Mouse (Mus musculus) limb, embryonic 13.5 days (tissue): ENCODE results near the gene Hrh1. TPM values are rescaled to one million over a fixed set of nuclear protein-coding genes. Genes with fewer than 3 reads are reported as not detected.
"Not testable (repeated sequence)": the region's sequence is repeated elsewhere in the genome, so short reads cannot be mapped to it uniquely, and the experiment has no call there.

ENCODE experiments used
- ATAC-seq: fragments of 200-750 bp; cut with Nextera tagmentation; 2 replicates; pipeline ENCODE4 v1.8.0; 2017; ENCODE audit warnings: low read depth, moderate number of reproducible peaks, moderate TSS enrichment; ENCODE audit not compliant: low FRiP score
- H3K27ac ChIP-seq: fragments of 300-500 bp; sonication (generic); 2 replicates; pipeline ENCODE4 v1.5.1; 2015; ENCODE audit warnings: inconsistent platforms, mild to moderate bottlenecking, moderate library complexity
- H3K27me3 ChIP-seq: fragments of 300-500 bp; sonication (generic); 2 replicates; pipeline ENCODE4 v1.6.1; 2015; ENCODE audit warnings: mild to moderate bottlenecking, inconsistent platforms
- H3K36me3 ChIP-seq: fragments of 300-500 bp; sonication (generic); 2 replicates; pipeline ENCODE4 v1.6.1; 2015; ENCODE audit warnings: inconsistent platforms, mild to moderate bottlenecking, moderate library complexity
- H3K4me1 ChIP-seq: fragments of 300-500 bp; sonication (generic); 2 replicates; pipeline ENCODE4 v1.6.1; 2015; ENCODE audit warnings: inconsistent platforms
- H3K4me2 ChIP-seq: fragments of 300-500 bp; sonication (generic); replicated peaks from 2 replicates; pipeline ENCODE4 v1.6.1; 2015; ENCODE audit warnings: inconsistent platforms, mild to moderate bottlenecking, moderate library complexity
- H3K4me3 ChIP-seq: fragments of 300-500 bp; sonication (generic); 2 replicates; pipeline ENCODE4 v1.5.1; 2015; ENCODE audit warnings: moderate library complexity, mild to moderate bottlenecking, inconsistent platforms
- H3K9ac ChIP-seq: fragments of 300-500 bp; sonication (generic); 2 replicates; pipeline ENCODE4 v1.6.1; 2015; ENCODE audit warnings: mild to moderate bottlenecking, inconsistent platforms
- H3K9me3 ChIP-seq: fragments of 300-500 bp; sonication (generic); 2 replicates; pipeline ENCODE4 v1.6.1; 2016; ENCODE audit warnings: inconsistent platforms
- WGBS: fragments of 180-500 bp; shearing (Covaris S2); methylation state at CpG from one replicate; pipeline ENCODE4 v1.1.7; 2015; 5-methylcytosine and 5-hydroxymethylcytosine counted together
- polyA plus RNA-seq: library from polyadenylated mRNA; unstranded; fragments of >200 nt; fragmentation: Nextera tagmentation; extraction: Ambion mirVana; gene quantifications from 2 replicates; pipeline ENCODE4 v1.2.1, GENCODE M21; 2015

The Hrh1 gene
- polyA plus RNA-seq, 1 experiment from 2014 or later = 0.27 TPM

GRCm38 (mm10) chr6:114474059-114474458 is 76.3 kb downstream of the Hrh1 start:
- Histone ChIP-seq H3K9ac (no peak overlapping the region), H3K4me3 (no peak overlapping the region), H3K27me3 (no peaks in the 10 kb centered on the region; the same call in 1 of the 2 replicates), H3K4me2 (no peak overlapping the region), H3K4me1 (peaks cover 5% of the 10 kb centered on the region; the same call in 1 of the 2 replicates), H3K36me3 (no peaks in the 10 kb centered on the region), H3K9me3 (no peaks in the 10 kb centered on the region), H3K27ac (no peak overlapping the region)
- ATAC-seq = no peak
- 88% methylated on average over 3 of the region's 3 CpGs for WGBS

DNA sequence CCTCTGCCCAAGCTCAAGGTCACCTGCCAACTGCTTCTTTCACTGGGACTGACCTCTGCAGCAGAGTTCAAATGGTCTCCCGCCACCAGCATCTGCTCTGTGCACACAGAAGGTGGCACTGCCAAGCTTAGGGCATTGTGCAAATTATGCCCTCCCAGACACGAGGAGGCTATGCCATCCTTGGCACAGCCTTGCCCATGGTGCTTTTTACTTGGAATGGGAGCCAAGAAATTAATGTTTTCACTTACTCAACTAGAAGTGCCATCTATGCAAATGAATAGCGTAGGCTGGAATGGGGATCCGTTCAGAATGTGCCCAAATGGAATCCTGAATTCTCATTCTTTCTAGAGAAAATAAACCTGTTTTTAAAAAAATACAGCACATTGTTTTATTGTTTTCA is 77.2 kb downstream of the Hrh1 start:
- Histone ChIP-seq H3K36me3 (no peaks in the 10 kb centered on the region), H3K4me1 (peaks cover 5% of the 10 kb centered on the region; the same call in 1 of the 2 replicates), H3K27me3 (no peaks in the 10 kb centered on the region; the same call in 1 of the 2 replicates), H3K9ac (no peak overlapping the region), H3K27ac (no peak overlapping the region), H3K9me3 (no peaks in the 10 kb centered on the region), H3K4me3 (no peak overlapping the region), H3K4me2 (no peak overlapping the region)
- WGBS = 78% methylated on average over 4 of the region's 4 CpGs
- ATAC-seq = no peak

GRCm38 (mm10) chr6:114478771-114479170 is 81.0 kb downstream of the Hrh1 start:
- ATAC-seq = 0 out of 2 replicates have a peak, but pooled peaks have one; percentile 8
- H3K9me3 ChIP-seq = no peaks in the 10 kb centered on the region
- H3K27ac ChIP-seq = no peak overlapping the region
- H3K36me3 ChIP-seq = no peaks in the 10 kb centered on the region
- peaks cover 5% of the 10 kb centered on the region; the same call in 1 of the 2 replicates for H3K4me1 ChIP-seq
- no peak overlapping the region for H3K9ac ChIP-seq
- WGBS = 26% methylated on average over 4 of the region's 4 CpGs
- H3K4me2 ChIP-seq = no peak overlapping the region
- no peak overlapping the region for H3K4me3 ChIP-seq
- no peaks in the 10 kb centered on the region; the same call in 1 of the 2 replicates for H3K27me3 ChIP-seq

GRCm38 (mm10) chr6:114479644-114480410 is 82.1 kb downstream of the Hrh1 start:
- Histone ChIP-seq H3K36me3 (no peaks in the 10 kb centered on the region), H3K27ac (no peak overlapping the region), H3K4me2 (no peak overlapping the region), H3K27me3 (no peaks in the 10 kb centered on the region; the same call in 1 of the 2 replicates), H3K4me1 (peaks cover 5% of the 10 kb centered on the region; the same call in 1 of the 2 replicates), H3K9me3 (no peaks in the 10 kb centered on the region), H3K9ac (no peak overlapping the region), H3K4me3 (no peak overlapping the region)
- ATAC-seq = no peak
- 93% methylated on average over 16 of the region's 16 CpGs for WGBS

DNA sequence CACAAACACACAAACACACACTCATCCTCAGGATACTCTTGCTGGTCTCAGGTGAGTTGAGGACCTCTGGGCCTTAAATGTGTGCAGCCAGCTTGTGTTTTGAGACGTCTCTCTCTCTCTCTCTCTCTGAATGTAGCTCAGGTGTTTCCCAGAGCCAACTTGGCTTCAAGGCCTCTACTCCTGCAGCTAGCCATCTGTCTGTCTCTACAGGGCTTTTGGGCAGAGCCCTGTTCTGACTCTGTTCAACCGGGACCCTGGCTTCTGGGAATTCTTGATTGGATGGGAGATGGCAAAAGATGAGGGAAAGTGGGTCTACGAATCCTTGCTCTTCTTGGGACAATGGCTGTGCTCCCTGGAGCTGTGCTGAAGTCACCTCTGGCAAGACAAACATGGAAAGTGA is 91.6 kb downstream of the Hrh1 start:
- Histone ChIP-seq H3K4me2 (no peak overlapping the region), H3K4me3 (no peak overlapping the region), H3K36me3 (no peaks in the 10 kb centered on the region), H3K9ac (no peak overlapping the region), H3K4me1 (no peaks in the 10 kb centered on the region), H3K27ac (no peak overlapping the region), H3K27me3 (no peaks in the 10 kb centered on the region; the same call in 1 of the 2 replicates), H3K9me3 (no peaks in the 10 kb centered on the region)
- no peak for ATAC-seq
- WGBS = 79% methylated on average over 3 of the region's 3 CpGs

DNA sequence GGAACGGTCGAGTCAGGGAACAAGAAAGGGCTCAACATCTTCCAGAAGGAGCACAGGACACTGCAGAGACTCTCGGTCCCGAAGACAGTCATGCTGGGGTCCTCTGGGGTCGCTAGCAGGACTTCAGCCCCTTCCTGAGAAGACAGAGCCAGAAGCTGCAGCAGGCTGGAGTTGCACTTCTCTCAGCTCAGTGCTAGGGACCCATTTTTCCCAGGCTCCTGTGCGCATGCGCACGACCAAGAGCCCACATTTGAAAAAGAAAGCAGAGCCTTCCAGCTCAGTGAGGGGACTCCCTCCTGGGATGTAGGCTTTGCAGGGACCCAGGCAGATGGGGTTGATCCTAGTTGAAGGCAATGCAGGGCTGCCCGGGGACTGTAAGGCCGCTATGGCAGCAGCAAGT is 94.9 kb downstream of the Hrh1 start:
- not testable (repeated sequence) for H3K27me3 ChIP-seq, H3K27ac ChIP-seq, H3K4me2 ChIP-seq, H3K4me1 ChIP-seq, H3K9me3 ChIP-seq, H3K36me3 ChIP-seq, ATAC-seq, H3K4me3 ChIP-seq, H3K9ac ChIP-seq
- WGBS = 57% methylated on average over 10 of the region's 10 CpGs

- H3K4me1 ChIP-seq, H3K36me3 ChIP-seq, H3K9me3 ChIP-seq, H3K4me2 ChIP-seq, ATAC-seq, H3K4me3 ChIP-seq, H3K9ac ChIP-seq, H3K27ac ChIP-seq, H3K27me3 ChIP-seq: not testable (repeated sequence)
- WGBS = 27% methylated on average over 11 of the region's 12 CpGs
Observed at GRCm38 (mm10) chr6:114494987-114495386, 97.3 kb downstream of the Hrh1 start.

DNA sequence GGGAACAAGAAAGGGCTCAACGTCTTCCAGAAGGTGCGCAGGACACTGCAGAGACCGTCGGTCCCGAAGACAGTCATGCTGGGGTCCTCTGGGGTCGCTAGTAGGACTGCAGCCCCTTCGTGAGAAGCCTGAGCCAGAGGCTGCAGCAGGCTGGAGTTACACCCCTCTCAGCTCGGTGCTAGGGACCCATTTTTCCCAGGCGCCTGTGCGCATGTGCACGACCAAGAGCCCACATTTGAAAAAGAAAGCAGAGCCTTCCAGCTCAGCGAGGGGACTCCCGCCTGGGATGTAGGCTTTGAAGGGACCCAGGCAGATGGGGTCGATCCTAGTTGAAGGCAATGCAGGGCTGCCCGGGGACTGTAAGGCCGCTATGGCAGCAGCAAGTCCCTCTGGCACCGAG is 116.3 kb downstream of the Hrh1 start:
- H3K9me3 ChIP-seq, ATAC-seq, H3K4me3 ChIP-seq, H3K9ac ChIP-seq, H3K36me3 ChIP-seq, H3K4me1 ChIP-seq, H3K27ac ChIP-seq, H3K27me3 ChIP-seq, H3K4me2 ChIP-seq: not testable (repeated sequence)
- 21% methylated on average over 17 of the region's 17 CpGs for WGBS

GRCm38 (mm10) chr6:114528709-114529108 is 131.0 kb downstream of the Hrh1 start:
- H3K4me1 ChIP-seq, H3K9ac ChIP-seq, H3K4me2 ChIP-seq, H3K9me3 ChIP-seq, H3K27ac ChIP-seq, H3K27me3 ChIP-seq, ATAC-seq, H3K4me3 ChIP-seq, H3K36me3 ChIP-seq: not testable (repeated sequence)
- WGBS = 13% methylated on average over 4 of the region's 12 CpGs

Other genes starting within 250 kb of the Hrh1 start
- gene Slc6a1, start 115.3 kb upstream of the Hrh1 start, polyA plus RNA-seq = 0.23 and 0.51 TPM in 2 replicates
- 18.7 and 18.8 TPM in 2 replicates for gene Atg7, start 245.2 kb downstream of the Hrh1 start, polyA plus RNA-seq